Mouse (Mus musculus) embryonic stem cell, embryonic (primary cell): ENCODE results near the gene Tnfaip2.

Experiments
- CTCF ChIA-PET, 4 experiments: fragments of 300-600 bp in 2 of 4; fragments of 350-600 bp in 2 of 4; sonication (Branson Sonifier 250); formaldehyde crosslinking; loops; one replicate each; lab custom pipeline; 2022; ENCODE audit warnings: inconsistent platforms in 2 of 4; lab: Charles Lee
- POLR2A ChIA-PET, 4 experiments: fragments of 300-600 bp in 2 of 4; fragments of 350-600 bp in 2 of 4; sonication (Branson Sonifier 250); formaldehyde crosslinking; loops; one replicate each; lab custom pipeline; 2022; ENCODE audit warnings: antibody characterized with exemption in 4 of 4, inconsistent platforms in 1 of 4; lab: Charles Lee

The Tnfaip2 gene

GRCm38 (mm10) chr12:111472886-111473285 is 30.6 kb downstream of the Tnfaip2 start:
- ChIA-PET POLR2A (interaction anchor here in 1 of 4 experiments (1.0 kb wide), 1 partner anchor 23 kb away, joined by 3 read pairs; no protein-coding TSS in a partner anchor), CTCF (interaction anchor here (0.7 to 2.7 kb wide), 7 partner anchors 15 to 71 kb away, joined by 3 to 15 read pairs (median 4); no protein-coding TSS in a partner anchor)

DNA sequence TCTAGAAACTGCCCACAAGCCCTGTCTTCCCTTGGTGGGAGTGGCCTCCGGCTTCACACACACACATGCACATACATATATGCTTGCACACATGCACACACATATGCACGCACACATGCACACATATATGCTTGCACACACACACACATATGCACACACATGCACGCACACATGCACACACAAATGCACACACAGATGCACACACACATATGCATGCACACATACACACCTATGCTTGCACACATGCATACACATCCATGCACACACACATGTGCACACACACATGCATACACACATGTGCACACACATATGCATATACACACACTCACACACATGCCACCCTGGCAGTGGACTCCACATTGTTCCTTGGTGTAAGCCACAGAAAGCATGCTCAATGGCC is 32.1 kb downstream of the Tnfaip2 start:
- CTCF ChIA-PET = interaction anchor here (0.8 to 2.7 kb wide), 11 partner anchors 30 to 73 kb away, joined by 3 to 22 read pairs (median 5); partner anchors contain the start of gene Exoc3l4 (in 1 of the 4)
- POLR2A ChIA-PET = interaction anchor here in 2 of 4 experiments (0.6 to 1.2 kb wide), 4 partner anchors 32 to 201 kb away, joined by 3 to 5 read pairs (median 3); partner anchors contain the start of genes Eif5 (in 1 of the 2) and Tnfaip2 (in 1 of the 2)

- CTCF ChIA-PET = interaction anchor here (0.6 to 2.7 kb wide), 12 partner anchors 30 to 324 kb away, joined by 3 to 22 read pairs (median 5); no protein-coding TSS in a partner anchor
- POLR2A ChIA-PET = interaction anchor here in 2 of 4 experiments (0.6 to 1.2 kb wide), 4 partner anchors 33 to 200 kb away, joined by 3 to 5 read pairs (median 3); partner anchors contain the start of genes Eif5 (in 1 of the 2) and Tnfaip2 (in 1 of the 2)
These were observed 32.8 kb downstream of the Tnfaip2 start for GRCm38 (mm10) chr12:111474893-111475643.

DNA sequence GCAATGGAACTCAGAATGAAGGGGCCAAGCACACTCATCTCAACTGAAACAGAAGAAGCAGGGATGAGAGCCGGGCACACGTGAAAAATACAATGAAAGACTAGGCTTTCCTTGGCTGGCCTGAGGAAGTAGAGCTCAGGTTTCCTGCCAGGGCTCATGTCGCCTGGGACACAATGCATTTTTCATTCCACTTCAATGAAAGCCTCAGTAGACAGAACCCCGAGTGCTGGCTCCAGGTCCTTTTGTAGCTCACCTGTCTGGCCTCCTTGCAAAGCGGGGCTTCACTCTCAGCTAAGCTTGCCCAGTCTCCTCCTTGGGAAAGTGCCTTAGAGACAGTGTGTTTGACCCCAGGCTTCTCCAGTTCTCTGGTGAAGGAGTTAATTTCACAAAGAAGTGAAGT is 36.7 kb downstream of the Tnfaip2 start:
- CTCF ChIA-PET = interaction anchor here (0.7 to 4.3 kb wide), 18 partner anchors 8 to 115 kb away, joined by 3 to 54 read pairs (median 6); partner anchors contain the start of gene Tnfaip2 (in 1 of the 4)
- POLR2A ChIA-PET = interaction anchor here in 2 of 4 experiments (0.6 to 1.3 kb wide), 4 partner anchors 10 to 978 kb away, joined by 3 to 5 read pairs (median 4); no protein-coding TSS in a partner anchor

GRCm38 (mm10) chr12:111479917-111480316 is 37.6 kb downstream of the Tnfaip2 start:
- ChIA-PET POLR2A (interaction anchor here in 1 of 4 experiments (0.6 to 0.9 kb wide), 2 partner anchors 20 to 54 kb away, joined by 3 to 4 read pairs; no protein-coding TSS in a partner anchor), CTCF (interaction anchor here (0.6 to 4.3 kb wide), 43 partner anchors 8 to 487 kb away, joined by 3 to 54 read pairs (median 5); partner anchors contain the start of gene Lbhd2 (in 1 of the 4))

- ChIA-PET CTCF (interaction anchor here in 3 of 4 experiments (0.6 to 2.5 kb wide), 7 partner anchors 11 to 84 kb away, joined by 3 to 16 read pairs (median 4); no protein-coding TSS in a partner anchor), POLR2A (interaction anchor here in 2 of 4 experiments (0.6 to 1.9 kb wide), 4 partner anchors 9 to 1050 kb away, joined by 3 to 4 read pairs (median 4); no protein-coding TSS in a partner anchor)
These were observed 42.9 kb downstream of the Tnfaip2 start for GRCm38 (mm10) chr12:111485046-111485651.

DNA sequence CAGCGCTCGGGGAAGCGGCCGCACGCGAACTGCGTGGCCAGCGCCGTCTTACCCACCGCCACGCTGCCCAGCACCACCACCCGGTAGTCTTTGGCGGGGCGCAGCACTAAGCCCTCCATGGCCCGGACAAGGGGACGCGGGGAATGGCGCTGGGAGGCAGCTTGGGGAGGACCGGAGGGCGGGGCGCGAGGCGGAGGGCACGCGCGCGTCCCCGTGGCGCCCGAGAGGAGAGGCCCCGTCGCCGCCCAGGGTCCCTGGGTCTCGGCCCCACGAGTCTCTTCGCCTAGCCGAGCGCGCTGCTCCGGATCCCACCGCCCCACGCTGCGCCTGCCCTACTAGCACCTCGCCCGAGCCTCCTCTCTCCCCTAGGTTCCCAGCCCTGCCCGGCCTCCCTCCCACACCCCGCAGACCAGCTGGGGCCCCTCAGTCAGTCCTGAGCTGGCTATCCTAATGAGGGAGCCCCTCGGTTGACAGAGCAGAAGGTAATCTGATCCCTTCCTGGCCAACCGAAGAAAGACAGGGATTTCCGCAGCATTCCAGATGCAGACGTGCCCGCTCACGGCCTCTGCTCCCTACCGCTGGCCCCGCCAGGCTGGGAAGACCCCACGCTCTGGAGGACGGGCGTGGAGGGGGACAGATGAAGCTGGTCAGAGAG is 43.5 kb downstream of the Tnfaip2 start, which contains the start of gene Gm266:
Gene Gm266, minus strand, starts transcription at position 172 of the 655 bp plus-strand sequence.
- POLR2A ChIA-PET = interaction anchor here in 3 of 4 experiments (0.6 to 1.9 kb wide), 7 partner anchors 9 to 1051 kb away, joined by 3 to 4 read pairs (median 3); partner anchors contain the start of gene Ckb (in 1 of the 3)
- CTCF ChIA-PET = interaction anchor here in 3 of 4 experiments (0.5 to 2.5 kb wide), 10 partner anchors 11 to 131 kb away, joined by 3 to 16 read pairs (median 4); no protein-coding TSS in a partner anchor

DNA sequence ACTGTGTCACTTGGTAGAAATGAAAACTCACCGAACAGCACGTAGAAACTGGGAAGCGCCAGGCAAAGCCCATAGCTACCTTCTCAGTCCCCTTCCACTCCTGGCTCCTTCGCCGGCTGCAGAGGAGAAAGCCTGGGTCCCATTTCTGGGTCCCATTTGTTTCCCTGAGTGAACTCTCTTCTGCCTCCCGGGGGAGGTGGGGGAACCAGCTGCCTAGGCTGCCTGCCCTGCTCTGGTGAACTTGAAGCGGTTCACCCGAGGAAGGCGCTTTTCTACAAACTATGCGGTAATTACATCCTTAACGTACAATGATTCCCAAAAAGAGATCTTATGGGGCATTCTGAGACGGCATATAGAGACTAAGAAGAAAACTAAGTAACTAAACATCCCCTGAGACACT is 44.2 kb downstream of the Tnfaip2 start:
- POLR2A ChIA-PET = interaction anchor here (0.6 to 1.9 kb wide), 9 partner anchors 10 to 186 kb away, joined by 3 to 5 read pairs (median 3); partner anchors contain the start of gene Ckb (in 1 of the 4)
- CTCF ChIA-PET = interaction anchor here in 3 of 4 experiments (0.8 to 2.5 kb wide), 8 partner anchors 10 to 61 kb away, joined by 3 to 16 read pairs (median 5); no protein-coding TSS in a partner anchor

GRCm38 (mm10) chr12:111489261-111489865 is 47.1 kb downstream of the Tnfaip2 start:
- ChIA-PET POLR2A (interaction anchor here in 2 of 4 experiments (0.5 to 1.5 kb wide), 3 partner anchors 10 to 126 kb away, joined by 3 to 6 read pairs (median 3); no protein-coding TSS in a partner anchor), CTCF (interaction anchor here in 3 of 4 experiments (0.5 to 1.3 kb wide), 4 partner anchors 8 to 237 kb away, joined by 3 to 5 read pairs (median 3); no protein-coding TSS in a partner anchor)

DNA sequence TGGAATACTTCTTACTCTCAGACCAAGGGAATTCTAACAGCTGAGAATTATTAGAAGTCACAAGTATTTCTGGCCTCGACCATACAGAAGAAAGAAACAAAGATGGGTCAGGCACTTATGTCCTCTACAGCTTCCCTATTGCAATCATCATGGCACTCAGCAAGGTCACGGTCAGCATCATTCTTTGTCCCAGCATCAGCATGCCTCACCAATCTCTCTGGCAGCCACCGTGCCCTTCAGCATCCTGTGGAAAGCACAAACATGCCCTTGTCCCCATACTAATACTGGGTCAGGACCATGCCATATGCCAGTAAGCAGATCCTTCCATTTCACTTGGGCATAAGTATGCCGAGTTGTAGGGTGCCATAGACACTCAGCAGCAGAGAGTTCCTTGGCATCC is 52.7 kb downstream of the Tnfaip2 start:
- ChIA-PET CTCF (interaction anchor here in 1 of 4 experiments (1.1 kb wide), 1 partner anchor 93 kb away, joined by 3 read pairs; no protein-coding TSS in a partner anchor), POLR2A (no interaction called here)

DNA sequence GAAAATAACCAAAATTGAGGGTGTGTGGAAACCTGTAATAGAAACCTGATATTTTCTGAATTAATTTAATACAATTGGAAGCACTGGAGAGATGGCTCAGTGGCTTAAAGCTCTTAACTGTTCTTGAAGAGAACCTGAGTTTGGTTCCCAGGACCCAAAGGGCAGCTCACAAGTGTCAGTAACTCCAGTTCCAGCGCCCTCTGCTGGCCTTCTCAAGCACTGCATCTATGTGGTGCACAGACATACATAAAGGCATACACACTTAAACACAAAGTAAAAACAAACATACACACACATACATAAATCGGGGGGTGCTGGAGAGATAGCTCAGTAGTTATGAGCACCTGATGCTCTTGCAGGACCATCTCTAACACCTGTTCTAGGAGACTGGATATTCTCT is 54.8 kb downstream of the Tnfaip2 start:
- POLR2A ChIA-PET = interaction anchor here in 3 of 4 experiments (0.6 to 1.4 kb wide), 5 partner anchors 11 to 71 kb away, joined by 3 to 5 read pairs (median 4); partner anchors contain the start of gene Gm266 (in 1 of the 3)
- CTCF ChIA-PET = interaction anchor here (0.5 to 2.1 kb wide), 36 partner anchors 8 to 219 kb away, joined by 3 to 21 read pairs (median 4); partner anchors contain the start of genes Gm266 (in 3 of the 4), Mark3 (in 1 of the 4) and Tnfaip2 (in 1 of the 4)

DNA sequence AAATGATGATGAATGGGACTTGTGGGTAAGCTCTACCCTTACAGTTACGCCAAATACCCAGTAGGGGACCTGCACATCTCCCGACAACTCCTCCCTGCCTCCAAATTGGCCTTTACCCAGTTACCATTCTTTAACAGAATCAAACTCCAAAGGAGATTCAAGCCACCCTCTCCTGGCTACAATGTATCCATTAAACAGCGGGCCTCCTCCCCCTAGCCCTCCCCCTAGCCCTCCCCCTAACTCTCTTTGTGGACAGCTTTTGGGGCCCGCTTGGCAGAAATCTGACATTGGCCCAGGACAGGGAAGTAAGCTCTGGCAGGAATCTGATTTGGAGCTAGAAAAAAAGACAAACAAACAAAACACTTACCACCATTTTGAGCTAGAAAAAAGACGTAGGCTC is 57.3 kb downstream of the Tnfaip2 start:
- POLR2A ChIA-PET = interaction anchor here in 2 of 4 experiments (0.6 to 1.5 kb wide), 6 partner anchors 20 to 842 kb away, joined by 3 to 7 read pairs (median 4); partner anchors contain the start of gene Eif5 (in 1 of the 2)
- CTCF ChIA-PET = interaction anchor here in 3 of 4 experiments (0.6 to 1.8 kb wide), 9 partner anchors 9 to 1078 kb away, joined by 3 to 7 read pairs (median 4); no protein-coding TSS in a partner anchor

DNA sequence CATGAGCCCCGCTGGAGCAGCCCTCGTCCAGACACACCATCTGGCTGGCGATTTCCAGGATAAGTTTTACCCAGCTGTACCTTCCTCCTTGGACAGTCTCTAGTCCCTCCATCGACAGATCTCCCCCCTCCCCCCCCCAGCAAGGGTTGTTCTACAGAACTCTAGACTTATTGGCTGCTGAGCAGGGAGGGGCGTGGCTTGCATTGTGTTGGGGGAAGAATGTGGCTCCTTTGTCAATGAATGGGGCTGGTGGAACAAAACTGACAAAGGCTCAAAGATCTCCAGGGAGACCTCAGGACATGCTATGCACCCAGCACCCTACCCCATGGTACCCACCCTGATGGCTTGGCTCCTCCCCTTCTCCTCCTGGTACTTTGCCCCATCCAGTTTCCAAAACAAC is 58.5 kb downstream of the Tnfaip2 start:
- ChIA-PET CTCF (interaction anchor here in 3 of 4 experiments (0.6 to 1.6 kb wide), 5 partner anchors 13 to 265 kb away, joined by 3 to 6 read pairs (median 3); no protein-coding TSS in a partner anchor), POLR2A (interaction anchor here in 2 of 4 experiments (0.6 to 1.5 kb wide), 5 partner anchors 10 to 999 kb away, joined by 3 to 4 read pairs (median 3); partner anchors contain the start of gene Eif5 (in 1 of the 2))

DNA sequence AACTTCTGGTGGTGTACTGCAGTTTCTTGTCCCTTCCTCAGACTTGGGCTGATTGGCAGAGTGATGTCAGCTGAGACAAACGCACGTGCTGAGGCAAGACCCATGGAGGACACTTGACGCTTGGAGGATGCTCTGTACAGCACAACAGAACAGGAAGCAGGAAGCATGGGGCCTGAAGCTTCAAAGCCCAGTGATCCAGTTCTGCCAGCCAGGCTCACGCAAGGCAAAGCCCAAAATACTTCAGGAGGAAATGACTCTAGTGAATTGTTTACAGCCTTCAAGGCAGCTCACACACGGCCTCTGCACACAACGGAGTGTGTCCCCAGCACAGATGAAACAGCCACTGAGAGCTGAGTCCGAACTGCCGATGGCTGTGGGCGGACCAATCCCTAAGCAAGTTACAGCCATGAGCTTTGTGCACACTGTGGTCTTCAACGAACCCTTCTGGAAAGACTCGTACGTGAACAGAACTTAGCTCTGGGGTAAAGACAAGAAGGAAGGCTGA is 60.8 kb downstream of the Tnfaip2 start:
- ChIA-PET CTCF (interaction anchor here (0.5 to 5.1 kb wide), 17 partner anchors 11 to 1084 kb away, joined by 3 to 81 read pairs (median 3); no protein-coding TSS in a partner anchor), POLR2A (interaction anchor here (0.6 to 3.7 kb wide), 8 partner anchors 10 to 193 kb away, joined by 3 to 31 read pairs (median 6); partner anchors contain the start of gene Eif5 (in 3 of the 4))

GRCm38 (mm10) chr12:111503571-111503970 is 61.3 kb downstream of the Tnfaip2 start:
- CTCF ChIA-PET = interaction anchor here (0.6 to 5.1 kb wide), 19 partner anchors 11 to 1085 kb away, joined by 3 to 81 read pairs (median 4); no protein-coding TSS in a partner anchor
- POLR2A ChIA-PET = interaction anchor here (0.6 to 3.7 kb wide), 12 partner anchors 10 to 454 kb away, joined by 3 to 31 read pairs (median 4); partner anchors contain the start of gene Eif5 (in 4 of the 4)
